Mouse (Mus musculus) thymus, adult 2 months (tissue): ENCODE data around the gene Mis18a. TPM values are rescaled to one million over a fixed set of nuclear protein-coding genes. Genes with fewer than 3 reads are reported as not detected.

Source experiments
- DNase-seq: peaks from one replicate; pipeline ENCODE4 v3.0.0; 2021
- H3K27ac ChIP-seq: fragments of 200-500 bp; 2 replicates; pipeline ENCODE4 v1.5.1; 2012; ENCODE audit warnings: low read length, control low read depth; ENCODE audit not compliant: control insufficient read depth, insufficient read depth
- H3K27me3 ChIP-seq: fragments of 200-500 bp; 2 replicates; pipeline ENCODE4 v1.6.1; 2012; ENCODE audit warnings: mild to moderate bottlenecking, low read length, moderate library complexity, mixed read lengths; ENCODE audit not compliant: control insufficient read depth, insufficient read depth
- H3K36me3 ChIP-seq: fragments of 200-500 bp; 2 replicates; pipeline ENCODE4 v1.6.1; 2012; ENCODE audit warnings: mild to moderate bottlenecking, low read length, moderate library complexity; ENCODE audit not compliant: control insufficient read depth, insufficient read depth
- H3K4me1 ChIP-seq: fragments of 200-500 bp; replicated peaks from 2 replicates; pipeline ENCODE4 v1.6.1; 2012; ENCODE audit warnings: low read length; ENCODE audit not compliant: control insufficient read depth, insufficient read depth
- H3K4me3 ChIP-seq: fragments of 200-500 bp; 2 replicates; pipeline ENCODE4 v1.5.1; 2012; ENCODE audit warnings: mild to moderate bottlenecking, low read length, control low read depth, moderate library complexity; ENCODE audit not compliant: control insufficient read depth, insufficient read depth
- CTCF ChIP-seq: fragments of 200-500 bp; IDR thresholded peaks from 2 replicates; pipeline ENCODE4 v1.5.1; 2012; ENCODE audit warnings: mild to moderate bottlenecking, control low read depth, low read length, moderate library complexity, borderline replicate concordance; ENCODE audit not compliant: control insufficient read depth, poor library complexity, insufficient read depth; ENCODE audit errors: extremely low read depth
- POLR2A ChIP-seq: fragments of 200-500 bp; IDR thresholded peaks from 2 replicates; pipeline ENCODE4 v1.6.1; 2012; ENCODE audit warnings: mild to moderate bottlenecking, low read length, control low read depth, moderate library complexity; ENCODE audit not compliant: control insufficient read depth, poor library complexity, insufficient read depth; ENCODE audit errors: extremely low read depth
- whole genome bisulfite sequencing: fragments of 180-500 bp; shearing (Covaris S2); methylation state at CpG from one replicate; pipeline ENCODE4 v1.1.7; 2018; 5-methylcytosine and 5-hydroxymethylcytosine counted together
- polyA plus RNA-seq: library from polyadenylated mRNA; depleted of rRNA; stranded (reverse); fragments of >200 nt; gene quantifications from 2 replicates; pipeline ENCODE4 v1.2.3, GENCODE M21; 2012

Gene Mis18a
- polyA plus RNA-seq, 1 experiment: 44.7 TPM

GRCm38 (mm10) chr16:90694719-90695118, 32.5 kb downstream of the Mis18a start:
- WGBS: 71% methylated on average over 9 of the region's 9 CpGs
- Histone ChIP-seq H3K4me3 (no peak overlapping the region), H3K27ac (no peak overlapping the region), H3K4me1 (no peaks in the 10 kb centered on the region), H3K36me3 (no peaks in the 10 kb centered on the region), H3K27me3 (no peaks in the 10 kb centered on the region)
- DNase-seq: peak; percentile 61
- TF ChIP-seq POLR2A (no peak), CTCF (no peak)

- DNase-seq: no peak
- Histone ChIP-seq H3K4me1 (no peaks in the 10 kb centered on the region), H3K27me3 (no peaks in the 10 kb centered on the region), H3K36me3 (no peaks in the 10 kb centered on the region), H3K4me3 (no peak overlapping the region), H3K27ac (no peak overlapping the region)
- 96% methylated on average over 5 of the region's 5 CpGs for WGBS
- no peak for TF ChIP-seq CTCF
- no peak for TF ChIP-seq POLR2A
Measured at GRCm38 (mm10) chr16:90693625-90694024, 33.6 kb downstream of the Mis18a start.

GRCm38 (mm10) chr16:90692704-90693385, 34.4 kb downstream of the Mis18a start:
- no peak for DNase-seq
- Histone ChIP-seq H3K27ac (no peak overlapping the region), H3K27me3 (no peaks in the 10 kb centered on the region), H3K4me3 (no peak overlapping the region), H3K36me3 (no peaks in the 10 kb centered on the region), H3K4me1 (no peaks in the 10 kb centered on the region)
- 76% methylated on average over 15 of the region's 15 CpGs for WGBS
- TF ChIP-seq POLR2A: no peak
- TF ChIP-seq CTCF: no peak

- H3K4me1 ChIP-seq: no peaks in the 10 kb centered on the region
- no peak for DNase-seq
- no peaks in the 10 kb centered on the region for H3K27me3 ChIP-seq
- H3K4me3 ChIP-seq: no peak overlapping the region
- no peak overlapping the region for H3K27ac ChIP-seq
- 83% methylated on average over 12 of the region's 12 CpGs for WGBS
- TF ChIP-seq CTCF: no peak
- no peak for TF ChIP-seq POLR2A
- no peaks in the 10 kb centered on the region for H3K36me3 ChIP-seq
Measured at GRCm38 (mm10) chr16:90687687-90688263, 39.4 kb downstream of the Mis18a start.

- Histone ChIP-seq H3K27me3 (no peaks in the 10 kb centered on the region), H3K4me3 (no peak overlapping the region), H3K36me3 (no peaks in the 10 kb centered on the region), H3K27ac (no peak overlapping the region), H3K4me1 (no peaks in the 10 kb centered on the region)
- WGBS: 62% methylated on average over 5 of the region's 5 CpGs
- no peak for DNase-seq
- TF ChIP-seq CTCF (no peak), POLR2A (no peak)
Measured at GRCm38 (mm10) chr16:90687011-90687410, 40.2 kb downstream of the Mis18a start.

GRCm38 (mm10) chr16:90684092-90684491, 43.1 kb downstream of the Mis18a start:
- H3K4me3 ChIP-seq: no peak overlapping the region
- H3K27ac ChIP-seq: no peak overlapping the region
- H3K27me3 ChIP-seq: no peaks in the 10 kb centered on the region; the same call in 1 of the 2 replicates
- TF ChIP-seq CTCF: no peak
- no peak for TF ChIP-seq POLR2A
- no peak for DNase-seq
- WGBS: 84% methylated on average over 5 of the region's 5 CpGs
- no peaks in the 10 kb centered on the region for H3K36me3 ChIP-seq
- no peaks in the 10 kb centered on the region for H3K4me1 ChIP-seq

GRCm38 (mm10) chr16:90679984-90680383, 47.2 kb downstream of the Mis18a start:
- 93% methylated on average over 16 of the region's 16 CpGs for WGBS
- no peak overlapping the region for H3K27ac ChIP-seq
- no peak for DNase-seq
- no peaks in the 10 kb centered on the region for H3K36me3 ChIP-seq
- H3K4me1 ChIP-seq: no peaks in the 10 kb centered on the region
- no peak for TF ChIP-seq POLR2A
- no peak for TF ChIP-seq CTCF
- H3K4me3 ChIP-seq: no peak overlapping the region
- no peaks in the 10 kb centered on the region; the same call in 1 of the 2 replicates for H3K27me3 ChIP-seq
